Mouse (Mus musculus) mature B cell (primary cell): Measurements from ENCODE around the gene Gins2.

Experiments used
- in situ Hi-C: fragments of 300-500 bp; cut with MboI; formaldehyde crosslinking; loops from 2 replicates; pipeline ENCODE4 v1.14.3; 2019

The Gins2 gene

GRCm38 (mm10) chr8:120549321-120549921 is 39.7 kb downstream of the Gins2 start:
- in situ Hi-C loops = no loop called here

GRCm38 (mm10) chr8:120548313-120548761 is 40.8 kb downstream of the Gins2 start:
- in situ Hi-C loops = no loop called here

- in situ Hi-C loops = no loop called here
These were observed 41.5 kb downstream of the Gins2 start for GRCm38 (mm10) chr8:120547562-120547961.

GRCm38 (mm10) chr8:120544155-120544554 is 44.9 kb downstream of the Gins2 start:
- in situ Hi-C loops = no loop called here

- in situ Hi-C loops = no loop called here
These were observed 45.6 kb downstream of the Gins2 start for GRCm38 (mm10) chr8:120543416-120544055.

GRCm38 (mm10) chr8:120542995-120543394 is 46.1 kb downstream of the Gins2 start:
- in situ Hi-C loops = no loop called here

- in situ Hi-C loops = loop anchor here (5.0 kb wide), 1 partner anchor 53 kb away; no protein-coding TSS in a partner anchor
These were observed 49.1 kb downstream of the Gins2 start for GRCm38 (mm10) chr8:120539775-120540625.

GRCm38 (mm10) chr8:120539381-120539774 is 49.7 kb downstream of the Gins2 start:
- in situ Hi-C loops = loop anchor here (5.0 kb wide), 1 partner anchor 52 kb away; no protein-coding TSS in a partner anchor

GRCm38 (mm10) chr8:120538397-120539240 is 50.5 kb downstream of the Gins2 start:
- in situ Hi-C loops = loop anchor here (5.0 kb wide), 1 partner anchor 51 kb away; no protein-coding TSS in a partner anchor

GRCm38 (mm10) chr8:120537818-120538396 is 51.2 kb downstream of the Gins2 start:
- in situ Hi-C loops = loop anchor here (5.0 kb wide), 1 partner anchor 51 kb away; no protein-coding TSS in a partner anchor

- in situ Hi-C loops = loop anchor here (5.0 kb wide), 1 partner anchor 50 kb away; no protein-coding TSS in a partner anchor
These were observed 51.8 kb downstream of the Gins2 start for GRCm38 (mm10) chr8:120537207-120537817.

GRCm38 (mm10) chr8:120536306-120537206 is 52.5 kb downstream of the Gins2 start:
- in situ Hi-C loops = loop anchor here (5.0 kb wide), 1 partner anchor 49 kb away; no protein-coding TSS in a partner anchor

- in situ Hi-C loops = loop anchor here (5.0 kb wide), 1 partner anchor 48 kb away; no protein-coding TSS in a partner anchor
These were observed 53.4 kb downstream of the Gins2 start for GRCm38 (mm10) chr8:120535452-120536305.

- in situ Hi-C loops = loop anchor here (5.0 kb wide), 1 partner anchor 47 kb away; no protein-coding TSS in a partner anchor
These were observed 54.4 kb downstream of the Gins2 start for GRCm38 (mm10) chr8:120534504-120535368.

GRCm38 (mm10) chr8:120534080-120534479 is 55.0 kb downstream of the Gins2 start:
- in situ Hi-C loops = no loop called here

- in situ Hi-C loops = no loop called here
These were observed 55.7 kb downstream of the Gins2 start for GRCm38 (mm10) chr8:120533380-120533779.

- in situ Hi-C loops = no loop called here
These were observed 56.4 kb downstream of the Gins2 start for GRCm38 (mm10) chr8:120532517-120533215.
